ENCODE assay signal across 10 mouse cellular contexts in the genomic region with DNA sequence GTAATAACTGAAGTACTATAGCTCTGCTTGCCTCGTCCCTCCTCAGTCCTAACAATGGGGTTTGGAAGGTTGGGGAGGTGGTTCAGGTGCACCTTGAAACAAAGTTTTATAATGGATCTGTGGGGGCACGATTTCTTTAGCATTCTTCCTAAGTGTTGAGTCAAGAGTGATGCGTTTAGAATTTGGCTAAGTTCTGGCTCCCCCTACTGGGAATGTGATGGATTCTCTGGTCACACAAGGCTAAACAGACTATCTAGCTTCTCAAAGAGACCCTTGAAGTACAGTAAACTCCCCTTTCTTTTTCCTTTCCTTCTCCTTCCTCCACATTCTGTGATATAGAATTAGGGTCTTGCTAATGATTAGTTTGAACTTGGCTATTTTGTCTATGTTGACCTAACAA. TPM values are rescaled to one million over a fixed set of nuclear protein-coding genes. Genes with fewer than 3 reads are reported as not detected.
DNase-seq lines count a peak whose midpoint lies in the region; TF ChIP-seq lines count a peak whose summit lies in the region.
"Had no signal": no experiment of that assay in that cellular context is flagged by ENCODE, and none has a peak within 500 bp of the region (broad histone marks: within the 10 kb centered on the region; RNA-seq: fewer than 3 reads in every experiment).

No protein-coding gene starts in this region.

- no peaks in the 10 kb centered on the region for H3K27me3 ChIP-seq in E14TG2a.4 (ENCODE audit: insufficient read depth, low read length)
- H3K27me3 ChIP-seq: heart, embryonic 15.5 days; midbrain, embryonic 12.5 days had no signal

- intact Hi-C loops in left cerebral cortex, postnatal 4 days (cut with DNase I): loop anchor here (5.0 kb wide), 1 partner anchor 234 kb away; no protein-coding TSS in a partner anchor

- H3K36me3 ChIP-seq in E14TG2a.4 (ENCODE audit: insufficient read depth, low read length): peaks cover 19% of the 10 kb centered on the region

- peak; percentile 59; the same call in 1 of the 2 replicates for TF ChIP-seq CTCF in E14TG2a.4 (conservative IDR thresholded peaks at IDR 0.05; ENCODE audit: low read length)

- DNase-seq in cerebellum, adult 18-20 months: peak; percentile 9 to 15
- DNase-seq in cerebellum, postnatal 4 days (ENCODE audit: low spot score in 2 of 2): no peak
- peak; percentile 26 to 49 for DNase-seq in left cerebral cortex, adult 18-20 months (ENCODE audit: low spot score in 2 of 2)
- no peak for DNase-seq in left cerebral cortex, postnatal 4 days
- DNase-seq in embryo, embryonic 9.5 days (ENCODE audit: extremely low spot score): peak; percentile 9
- DNase-seq in lung, postnatal 14 days: peak; percentile 32
- no peak for DNase-seq in spleen, adult 18-20 months

- no peak overlapping the region for H3K4me3 ChIP-seq in E14TG2a.4 (replicated peaks; ENCODE audit: low read length)
- H3K4me3 ChIP-seq: heart, embryonic 15.5 days; midbrain, embryonic 12.5 days had no signal

- no peaks in the 10 kb centered on the region for H3K9me3 ChIP-seq in E14TG2a.4 (ENCODE audit: low read length)
- H3K9me3 ChIP-seq: heart, embryonic 15.5 days; midbrain, embryonic 12.5 days had no signal

- peaks cover 30% of the 10 kb centered on the region for H3K4me1 ChIP-seq in E14TG2a.4 (replicated peaks; ENCODE audit: low read depth, low read length)
- H3K4me1 ChIP-seq: heart, embryonic 15.5 days; midbrain, embryonic 12.5 days had no signal

RNA-seq across cellular contexts. Expression of gene Ubap2, which starts 11.5 kb away (rescaled TPM):
- 10 to 100 TPM; 38.4 to 41.9 TPM for total RNA-seq in left cerebral cortex, adult 18-20 months (2021)
- total RNA-seq in left cerebral cortex, postnatal 4 days (2021): 10 to 100 TPM; 77.8 to 78.2 TPM

RNA-seq across cellular contexts. Expression of gene Dcaf12, which starts 28.3 kb away (rescaled TPM):
- total RNA-seq in left cerebral cortex, adult 18-20 months (2021): 10 to 100 TPM; 40.4 to 45.5 TPM
- 10 to 100 TPM; 56.7 to 57.5 TPM for total RNA-seq in left cerebral cortex, postnatal 4 days (2021)

Comparison
In these comparisons a context has a peak if more than half of its experiments do, and no peak if none do; other contexts are left out.
1. DNase-seq: peak in cerebellum, adult 18-20 months (2 of 2), left cerebral cortex, adult 18-20 months (2 of 2), embryo, embryonic 9.5 days (single experiment) and lung, postnatal 14 days (single experiment); none in cerebellum, postnatal 4 days (0 of 2), left cerebral cortex, postnatal 4 days (single experiment) and spleen, adult 18-20 months (0 of 2).